Mouse (Mus musculus): ENCODE data around the gene Adcy3. TPM values are rescaled to one million over a fixed set of nuclear protein-coding genes. Genes with fewer than 3 reads are reported as not detected.

The Adcy3 gene
- 12.4 and 12.6 TPM in 2 replicates for polyA plus RNA-seq (2015; fragmentation: Nextera tagmentation; extraction: Ambion mirVana)

DNA sequence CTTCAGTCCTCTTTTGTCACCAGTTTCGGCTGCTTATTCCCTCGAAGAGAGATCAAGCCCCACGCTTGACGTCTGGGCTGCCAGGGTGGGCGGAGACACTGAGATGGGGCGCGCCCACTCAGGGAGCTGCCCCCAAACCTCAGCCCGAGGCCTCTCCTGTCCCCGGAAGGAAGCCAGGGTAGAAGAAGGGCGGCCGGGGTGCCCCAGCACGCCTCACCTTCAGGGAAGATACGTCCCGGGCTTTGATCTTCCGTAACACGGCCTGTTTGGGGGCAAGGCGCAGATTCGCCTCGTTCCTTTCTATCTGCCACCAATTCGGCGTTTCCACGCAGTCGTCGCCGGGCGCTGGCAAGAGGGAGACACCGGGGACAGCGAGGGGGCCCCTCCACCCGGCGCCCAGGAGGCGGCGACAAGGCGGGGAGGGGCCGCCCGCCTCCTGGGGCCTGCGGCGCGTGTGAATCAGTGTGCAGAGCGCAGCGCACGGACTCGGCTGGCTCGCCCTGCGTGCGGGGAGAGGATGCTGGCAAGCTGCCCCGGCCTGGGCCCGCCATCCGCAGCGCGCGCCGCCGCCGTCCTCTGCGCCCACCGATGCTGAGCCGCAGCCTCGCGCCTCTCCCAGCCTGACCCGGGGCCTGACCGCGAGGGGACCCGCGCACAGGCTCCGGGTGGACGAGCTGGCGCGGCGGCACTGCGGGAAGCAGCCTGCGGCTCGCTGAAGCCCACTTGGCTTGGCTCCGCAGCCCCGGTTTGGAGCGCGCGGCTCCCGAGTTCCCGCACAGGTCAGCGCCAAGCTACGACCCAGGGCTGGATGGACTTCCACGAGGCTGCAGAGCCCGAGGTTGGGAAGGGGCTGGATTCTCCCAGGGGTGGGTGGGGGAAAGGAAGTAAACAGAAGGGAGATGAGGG lies at the start of gene Adcy3:
Adcy3 (plus strand) TSS at position 163 of the 906 bp plus-strand sequence.
- peaks cover 25% of the 10 kb centered on the region for H3K36me3 ChIP-seq
- ATAC-seq (ENCODE audit: insufficient number of reproducible peaks, insufficient read depth, low FRiP score, low TSS enrichment, low read depth): peak; percentile 72
- H3K4me2 ChIP-seq: peak within 1 kb of the TSS; percentile 82
- peak within 1 kb of the TSS; percentile 87 for H3K9ac ChIP-seq
- peak within 1 kb of the TSS; percentile 80 for H3K27ac ChIP-seq
- no peaks in the 10 kb centered on the region; the same call in 1 of the 2 replicates for H3K9me3 ChIP-seq
- peak within 1 kb of the TSS; percentile 61 for H3K4me3 ChIP-seq
- H3K27me3 ChIP-seq: no peaks in the 10 kb centered on the region
- WGBS: under 1% methylated on average over 82 of the region's 83 CpGs
- peaks cover 36% of the 10 kb centered on the region for H3K4me1 ChIP-seq

GRCm38 (mm10) chr12:4083441-4083840 lies 49.5 kb upstream of the Adcy3 start:
- H3K9me3 ChIP-seq: no peaks in the 10 kb centered on the region
- peaks cover 23% of the 10 kb centered on the region for H3K36me3 ChIP-seq
- ATAC-seq (ENCODE audit: insufficient number of reproducible peaks, insufficient read depth, low FRiP score, low TSS enrichment, low read depth): no peak
- H3K27me3 ChIP-seq: no peaks in the 10 kb centered on the region
- H3K4me1 ChIP-seq: peaks cover 11% of the 10 kb centered on the region; the same call in 1 of the 2 replicates
- H3K4me3 ChIP-seq: peak overlapping the region; percentile 59
- H3K9ac ChIP-seq: no peak overlapping the region
- WGBS: 65% methylated on average over 8 of the region's 8 CpGs
- peak overlapping the region; percentile 67 for H3K4me2 ChIP-seq
- no peak overlapping the region for H3K27ac ChIP-seq

DNA sequence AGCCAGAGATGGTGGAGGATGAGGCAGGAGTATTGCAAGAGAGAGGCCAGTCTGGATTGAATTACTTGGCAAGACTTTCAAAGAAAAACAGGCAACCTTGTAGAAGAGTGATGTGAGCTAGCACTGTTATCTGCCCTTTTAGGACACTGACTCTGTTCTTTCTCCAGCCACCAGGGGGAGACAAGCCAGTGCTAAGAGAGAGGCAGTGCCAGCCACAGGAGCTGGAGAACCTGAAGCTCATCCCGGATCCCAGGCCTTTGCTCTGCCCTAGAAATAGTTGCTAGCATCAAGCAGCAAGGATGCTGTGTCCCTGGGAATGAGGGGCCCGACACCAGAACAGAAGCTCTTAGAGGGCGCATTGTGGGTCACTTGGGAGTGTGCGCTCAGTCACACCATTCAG lies 25.5 kb upstream of the Adcy3 start:
- Histone ChIP-seq H3K9ac (no peak overlapping the region), H3K4me3 (no peak overlapping the region), H3K9me3 (no peaks in the 10 kb centered on the region), H3K4me1 (no peaks in the 10 kb centered on the region), H3K27ac (no peak overlapping the region), H3K27me3 (no peaks in the 10 kb centered on the region), H3K4me2 (no peak overlapping the region), H3K36me3 (peaks cover 64% of the 10 kb centered on the region)
- ATAC-seq (ENCODE audit: insufficient number of reproducible peaks, insufficient read depth, low FRiP score, low TSS enrichment, low read depth): no peak
- WGBS: 71% methylated on average over 4 of the region's 4 CpGs

DNA sequence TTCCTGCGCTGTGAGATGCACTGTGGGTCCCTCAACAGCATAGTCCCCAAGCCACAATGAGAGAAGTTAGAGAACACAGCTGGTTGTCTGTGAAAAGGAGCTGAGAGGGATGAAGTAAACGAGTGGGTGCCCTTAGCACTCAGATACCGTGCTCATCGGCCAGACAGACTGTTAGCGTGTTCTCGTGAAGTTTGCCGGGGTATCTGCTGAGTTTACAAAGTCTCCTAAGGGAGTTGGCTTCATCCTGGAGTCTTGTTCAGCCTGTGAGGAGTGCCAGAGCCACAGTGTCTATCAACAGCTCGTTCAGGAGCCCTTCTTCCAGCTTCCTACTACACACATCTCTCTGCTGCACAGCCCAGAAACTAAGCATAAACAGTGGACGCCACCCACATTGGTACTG lies 16.8 kb upstream of the Adcy3 start:
- no peak overlapping the region for H3K9ac ChIP-seq
- 78% methylated on average over 9 of the region's 9 CpGs for WGBS
- H3K9me3 ChIP-seq: peaks cover 5% of the 10 kb centered on the region; the same call in 1 of the 2 replicates
- no peak overlapping the region for H3K4me2 ChIP-seq
- no peaks in the 10 kb centered on the region for H3K4me1 ChIP-seq
- H3K27ac ChIP-seq: no peak overlapping the region
- no peaks in the 10 kb centered on the region for H3K27me3 ChIP-seq
- ATAC-seq (ENCODE audit: insufficient number of reproducible peaks, insufficient read depth, low FRiP score, low TSS enrichment, low read depth): no peak
- H3K36me3 ChIP-seq: peaks cover 6% of the 10 kb centered on the region; the same call in 1 of the 2 replicates
- H3K4me3 ChIP-seq: no peak overlapping the region

GRCm38 (mm10) chr12:4117136-4117535 lies 15.8 kb upstream of the Adcy3 start:
- H3K4me3 ChIP-seq: no peak overlapping the region
- H3K36me3 ChIP-seq: peaks cover 6% of the 10 kb centered on the region; the same call in 1 of the 2 replicates
- no peak for ATAC-seq (ENCODE audit: insufficient number of reproducible peaks, insufficient read depth, low FRiP score, low TSS enrichment, low read depth)
- H3K4me2 ChIP-seq: no peak overlapping the region
- H3K27ac ChIP-seq: no peak overlapping the region
- no peaks in the 10 kb centered on the region for H3K27me3 ChIP-seq
- no peaks in the 10 kb centered on the region for H3K4me1 ChIP-seq
- peaks cover 5% of the 10 kb centered on the region; the same call in 1 of the 2 replicates for H3K9me3 ChIP-seq
- 68% methylated on average over 3 of the region's 3 CpGs for WGBS
- no peak overlapping the region for H3K9ac ChIP-seq

DNA sequence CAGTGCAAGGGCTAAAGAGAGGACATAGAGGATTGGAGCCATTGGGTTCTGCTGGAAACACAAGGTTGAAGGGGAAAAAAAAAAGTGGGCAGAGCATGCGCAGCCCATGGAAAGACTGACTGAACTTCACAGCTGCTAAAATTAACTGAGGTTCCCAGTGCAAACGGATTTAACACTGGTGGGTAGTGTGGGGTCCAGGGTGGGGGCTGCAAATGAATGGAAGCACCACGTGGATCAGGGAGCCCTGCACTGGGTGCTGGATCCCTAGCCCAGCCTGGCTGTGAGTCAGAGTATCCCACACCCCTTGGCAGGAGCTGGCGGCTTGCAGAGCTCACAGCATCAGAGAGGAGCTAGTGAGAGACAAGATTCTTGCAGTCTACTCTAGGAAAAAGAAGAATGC lies 15.3 kb upstream of the Adcy3 start:
- WGBS: 77% methylated on average over 4 of the region's 4 CpGs
- no peak overlapping the region for H3K9ac ChIP-seq
- ATAC-seq (ENCODE audit: insufficient number of reproducible peaks, insufficient read depth, low FRiP score, low TSS enrichment, low read depth): no peak
- H3K4me3 ChIP-seq: no peak overlapping the region
- no peak overlapping the region for H3K27ac ChIP-seq
- H3K9me3 ChIP-seq: peaks cover 5% of the 10 kb centered on the region; the same call in 1 of the 2 replicates
- no peaks in the 10 kb centered on the region for H3K4me1 ChIP-seq
- no peak overlapping the region for H3K4me2 ChIP-seq
- H3K27me3 ChIP-seq: no peaks in the 10 kb centered on the region
- peaks cover 6% of the 10 kb centered on the region; the same call in 1 of the 2 replicates for H3K36me3 ChIP-seq

DNA sequence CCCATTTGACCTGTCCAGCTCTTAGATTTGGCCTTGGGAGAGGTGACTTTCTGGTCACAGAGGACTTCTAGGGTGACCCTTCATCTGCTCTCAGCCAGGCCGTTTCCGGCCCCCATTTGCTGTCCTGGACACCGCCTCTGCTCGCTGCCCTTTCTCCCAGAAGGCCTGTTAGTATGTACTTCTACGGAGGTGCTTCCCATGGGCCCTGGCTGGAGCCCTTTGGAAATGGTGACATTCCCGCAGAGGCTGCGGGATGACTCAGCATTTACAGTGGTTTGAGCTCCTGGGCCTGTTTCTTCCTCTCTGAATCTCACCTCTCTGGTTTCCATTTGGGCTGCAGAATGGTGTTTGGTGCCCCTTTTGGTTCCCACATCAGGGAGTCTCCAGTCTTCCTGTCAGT lies 5.6 kb upstream of the Adcy3 start:
- Histone ChIP-seq H3K36me3 (no peaks in the 10 kb centered on the region), H3K9me3 (no peaks in the 10 kb centered on the region; the same call in 1 of the 2 replicates), H3K4me3 (no peak overlapping the region), H3K27me3 (no peaks in the 10 kb centered on the region), H3K27ac (no peak overlapping the region), H3K4me1 (no peaks in the 10 kb centered on the region), H3K4me2 (no peak overlapping the region), H3K9ac (no peak overlapping the region)
- no peak for ATAC-seq (ENCODE audit: insufficient number of reproducible peaks, insufficient read depth, low FRiP score, low TSS enrichment, low read depth)
- WGBS: 75% methylated on average over 7 of the region's 7 CpGs

DNA sequence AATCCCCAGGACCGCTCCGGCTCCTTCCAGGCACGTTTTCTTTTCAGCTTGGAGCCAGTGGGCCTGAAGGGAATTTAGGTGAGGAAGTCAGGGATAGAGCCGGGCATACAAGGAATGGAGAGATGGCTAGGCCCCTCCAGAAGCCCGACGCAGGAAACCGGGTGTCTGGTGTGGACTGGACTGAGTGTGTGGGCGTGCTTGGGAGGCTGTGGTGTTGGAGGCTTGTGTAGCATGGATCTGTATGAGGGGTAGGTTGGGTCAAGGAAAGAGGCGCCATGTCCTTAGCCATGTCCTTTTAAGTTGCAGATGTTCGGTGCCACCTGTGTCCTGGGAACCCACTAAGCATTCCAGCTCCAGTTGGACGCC lies 927 bp downstream of the Adcy3 start:
- ATAC-seq (ENCODE audit: insufficient number of reproducible peaks, insufficient read depth, low FRiP score, low TSS enrichment, low read depth): no peak
- H3K27ac ChIP-seq: no peak overlapping the region
- WGBS: 27% methylated on average over 11 of the region's 11 CpGs
- no peaks in the 10 kb centered on the region; the same call in 1 of the 2 replicates for H3K9me3 ChIP-seq
- H3K4me2 ChIP-seq: peak overlapping the region; percentile 82
- no peaks in the 10 kb centered on the region for H3K27me3 ChIP-seq
- peaks cover 31% of the 10 kb centered on the region for H3K36me3 ChIP-seq
- H3K4me3 ChIP-seq: peak overlapping the region; percentile 61
- peak overlapping the region; percentile 87 for H3K9ac ChIP-seq
- peaks cover 36% of the 10 kb centered on the region for H3K4me1 ChIP-seq

- Histone ChIP-seq H3K27ac (no peak overlapping the region), H3K36me3 (peaks cover 30% of the 10 kb centered on the region), H3K27me3 (no peaks in the 10 kb centered on the region), H3K4me2 (no peak overlapping the region), H3K9me3 (no peaks in the 10 kb centered on the region), H3K4me1 (peaks cover 9% of the 10 kb centered on the region; the same call in 1 of the 2 replicates), H3K4me3 (no peak overlapping the region), H3K9ac (no peak overlapping the region)
- ATAC-seq (ENCODE audit: insufficient number of reproducible peaks, insufficient read depth, low FRiP score, low TSS enrichment, low read depth): no peak
- 86% methylated on average over 5 of the region's 5 CpGs for WGBS
These were observed 10.3 kb downstream of the Adcy3 start for GRCm38 (mm10) chr12:4143179-4143578.

DNA sequence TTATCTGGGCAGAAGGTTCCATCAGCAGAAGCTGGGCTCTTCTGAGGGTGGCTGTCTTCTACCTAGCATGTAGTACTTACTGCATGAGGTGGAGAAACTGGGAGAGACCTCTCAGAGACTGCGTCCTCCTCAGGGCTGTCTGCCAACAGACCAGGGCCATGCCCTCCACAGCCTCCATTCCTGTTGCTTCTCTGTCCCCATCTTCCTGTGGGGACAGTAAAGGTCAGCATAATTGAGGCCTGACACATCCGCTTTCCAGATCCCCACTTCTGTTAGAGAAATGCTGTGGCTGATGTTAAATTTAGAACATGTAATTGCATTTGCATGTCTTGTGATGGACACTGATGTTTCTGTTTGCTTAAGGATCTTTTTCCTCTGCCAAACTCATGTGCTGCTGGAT lies 18.0 kb downstream of the Adcy3 start:
- H3K4me1 ChIP-seq: no peaks in the 10 kb centered on the region
- peaks cover 2% of the 10 kb centered on the region for H3K36me3 ChIP-seq
- no peak for ATAC-seq (ENCODE audit: insufficient number of reproducible peaks, insufficient read depth, low FRiP score, low TSS enrichment, low read depth)
- no peak overlapping the region for H3K4me2 ChIP-seq
- 0 out of 2 replicates have a peak, but pooled peaks cover 2% of the 10 kb centered on the region for H3K9me3 ChIP-seq
- H3K27ac ChIP-seq: no peak overlapping the region
- H3K9ac ChIP-seq: no peak overlapping the region
- no peak overlapping the region for H3K4me3 ChIP-seq
- 82% methylated on average over 2 of the region's 2 CpGs for WGBS
- no peaks in the 10 kb centered on the region for H3K27me3 ChIP-seq

- no peak overlapping the region for H3K9ac ChIP-seq
- 88% methylated on average over 3 of the region's 3 CpGs for WGBS
- no peak overlapping the region for H3K4me3 ChIP-seq
- H3K27me3 ChIP-seq: no peaks in the 10 kb centered on the region
- 0 out of 2 replicates have a peak, but pooled peaks cover 2% of the 10 kb centered on the region for H3K9me3 ChIP-seq
- H3K27ac ChIP-seq: no peak overlapping the region
- H3K4me2 ChIP-seq: no peak overlapping the region
- ATAC-seq (ENCODE audit: insufficient number of reproducible peaks, insufficient read depth, low FRiP score, low TSS enrichment, low read depth): no peak
- H3K4me1 ChIP-seq: no peaks in the 10 kb centered on the region
- H3K36me3 ChIP-seq: no peaks in the 10 kb centered on the region
These were observed 19.1 kb downstream of the Adcy3 start for GRCm38 (mm10) chr12:4151969-4152368.

DNA sequence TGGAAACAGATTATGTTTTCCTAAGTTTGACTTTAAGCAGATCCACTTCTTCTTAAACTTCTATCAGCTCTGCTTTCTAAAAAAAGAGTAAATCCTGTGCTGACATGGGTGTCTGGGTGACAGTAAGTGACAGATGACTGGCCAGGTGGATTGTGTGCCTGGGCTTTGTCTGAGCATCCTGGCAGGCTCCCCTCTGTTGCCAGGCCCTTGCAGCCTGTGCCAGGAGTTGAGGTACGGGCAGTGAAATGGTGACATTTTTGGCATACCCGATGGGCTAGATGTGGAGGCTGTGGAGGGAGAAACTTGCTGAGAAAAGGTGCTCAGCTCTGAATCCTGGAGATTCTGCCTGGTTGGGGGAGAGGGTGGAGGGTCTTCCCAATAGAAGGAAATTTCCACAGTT lies 24.6 kb downstream of the Adcy3 start:
- ATAC-seq (ENCODE audit: insufficient number of reproducible peaks, insufficient read depth, low FRiP score, low TSS enrichment, low read depth): no peak

More for the DNA sequence above, 24.6 kb downstream of the Adcy3 start:
- 0 out of 2 replicates have a peak, but pooled peaks cover 9% of the 10 kb centered on the region for H3K4me1 ChIP-seq
- H3K4me3 ChIP-seq: no peak overlapping the region
- H3K9ac ChIP-seq: no peak overlapping the region
- no peak overlapping the region for H3K4me2 ChIP-seq
- H3K9me3 ChIP-seq: no peaks in the 10 kb centered on the region
- 0 out of 2 replicates have a peak overlapping the region, but pooled peaks have one; percentile 4 for H3K27ac ChIP-seq
- peaks cover 4% of the 10 kb centered on the region; the same call in 1 of the 2 replicates for H3K36me3 ChIP-seq
- WGBS: 81% methylated on average over 2 of the region's 2 CpGs
- no peaks in the 10 kb centered on the region for H3K27me3 ChIP-seq

Measured in embryonic facial prominence, embryonic 13.5 days (tissue).